Mouse (Mus musculus) left cerebral cortex, adult 2 months (tissue): ENCODE data around the gene Gpr55. TPM values are rescaled to one million over a fixed set of nuclear protein-coding genes. Genes with fewer than 3 reads are reported as not detected.

ENCODE experiments used
- DNase-seq, 2 experiments: peaks; one replicate each; pipeline ENCODE4 v3.0.0; 2021 to 2022; ENCODE audit warnings: low spot score in 2 of 2, mixed read lengths in 1 of 2; ENCODE audit errors: extremely low spot score in 1 of 2
- H3K27ac ChIP-seq: fragments of 200-600 bp; 2 replicates; pipeline ENCODE4 v1.8.1; 2022
- H3K4me3 ChIP-seq: fragments of 200-600 bp; 2 replicates; pipeline ENCODE4 v1.8.1; 2022
- CTCF ChIP-seq: fragments of 200-600 bp; IDR thresholded peaks from 2 replicates; pipeline ENCODE4 v1.8.1; 2022; ENCODE audit warnings: antibody characterized with exemption, mild to moderate bottlenecking, moderate library complexity
- intact Hi-C: fragments of 180-260 bp; cut with DNase I; formaldehyde crosslinking; loops from one replicate; pipeline ENCODE4 v1.15.1; 2025
- total RNA-seq, 2 experiments: library from RNA; stranded (reverse); gene quantifications; 2 replicates each; pipeline ENCODE4 v1.2.3; 2021

Gene Gpr55
- total RNA-seq, 2 experiments from 2014 or later: 0.09 to 0.14 TPM

- no peak for DNase-seq
Measured at GRCm38 (mm10) chr1:85977709-85978108, 16.9 kb upstream of the Gpr55 start.

GRCm38 (mm10) chr1:85973468-85973877 lies 12.7 kb upstream of the Gpr55 start:
- Histone ChIP-seq H3K4me3 (no peak overlapping the region), H3K27ac (no peak overlapping the region)
- DNase-seq: no peak
- TF ChIP-seq CTCF: no peak
- intact Hi-C loops: no loop called here

More at GRCm38 (mm10) chr1:85977709-85978108, 16.9 kb upstream of the Gpr55 start:
- Histone ChIP-seq H3K4me3 (no peak overlapping the region), H3K27ac (no peak overlapping the region)
- intact Hi-C loops: no loop called here
- no peak for TF ChIP-seq CTCF

DNA sequence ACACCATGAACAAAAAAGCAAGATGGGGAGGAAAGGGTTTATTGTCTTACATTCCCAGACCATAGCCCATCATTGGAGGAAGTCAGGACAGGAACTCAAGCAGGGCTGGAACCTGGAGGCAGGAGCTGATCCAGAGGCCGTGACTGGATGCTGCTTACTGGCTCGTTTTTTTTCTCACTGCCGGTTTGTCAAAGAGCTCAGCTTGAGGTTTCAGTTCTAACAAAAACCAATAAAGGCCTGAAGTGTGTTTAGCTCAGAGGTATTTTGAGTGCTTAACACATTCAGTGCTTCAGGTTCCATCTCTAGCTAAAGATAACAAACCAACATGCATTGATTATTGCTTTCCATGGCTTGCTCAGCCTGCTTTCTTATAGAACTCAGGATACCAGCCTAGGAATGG lies 11.5 kb upstream of the Gpr55 start:
- no peak overlapping the region for H3K27ac ChIP-seq
- no peak overlapping the region for H3K4me3 ChIP-seq
- DNase-seq: no peak
- no peak for TF ChIP-seq CTCF
- intact Hi-C loops: no loop called here

DNA sequence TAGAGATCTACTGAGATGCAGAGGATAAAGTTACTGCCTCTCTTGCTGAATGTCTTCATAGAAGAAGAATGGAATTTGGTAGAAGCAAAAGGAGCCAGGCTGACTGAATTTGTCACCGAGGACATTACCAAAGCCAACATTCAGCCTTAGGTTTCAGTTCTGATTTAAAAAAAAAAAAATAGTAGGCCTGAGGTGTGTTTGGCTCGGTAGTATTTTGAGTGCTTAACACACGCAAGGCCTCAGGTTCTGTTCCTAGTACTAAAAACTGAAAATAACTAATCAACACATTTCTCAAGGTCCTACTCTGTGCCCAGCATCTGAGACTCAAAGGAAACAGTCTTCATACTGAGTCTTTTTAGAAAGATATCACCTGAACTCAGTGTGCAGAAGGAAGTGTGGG lies 10.3 kb upstream of the Gpr55 start:
- no peak overlapping the region for H3K27ac ChIP-seq
- intact Hi-C loops: no loop called here
- no peak overlapping the region for H3K4me3 ChIP-seq
- DNase-seq: no peak
- TF ChIP-seq CTCF: no peak

DNA sequence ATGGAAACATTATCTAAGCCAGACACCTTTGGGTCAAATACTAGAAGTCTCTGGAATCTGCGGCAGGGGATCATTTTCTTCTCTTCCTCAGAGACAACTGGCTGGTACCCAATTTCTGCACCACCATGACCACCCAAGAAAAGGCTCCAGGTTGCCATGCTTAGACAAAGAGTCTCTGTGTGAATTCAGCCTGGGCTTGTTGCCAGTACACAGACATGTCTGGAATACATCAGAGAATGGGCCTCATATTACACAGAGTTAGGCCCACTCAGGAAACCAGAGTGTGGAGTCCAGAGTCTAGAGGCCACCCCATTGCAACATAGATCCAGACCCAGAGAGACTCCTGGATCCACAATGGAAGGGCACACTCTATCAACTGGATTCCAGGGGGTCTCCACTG lies 8.7 kb upstream of the Gpr55 start:
- H3K27ac ChIP-seq: no peak overlapping the region

DNA sequence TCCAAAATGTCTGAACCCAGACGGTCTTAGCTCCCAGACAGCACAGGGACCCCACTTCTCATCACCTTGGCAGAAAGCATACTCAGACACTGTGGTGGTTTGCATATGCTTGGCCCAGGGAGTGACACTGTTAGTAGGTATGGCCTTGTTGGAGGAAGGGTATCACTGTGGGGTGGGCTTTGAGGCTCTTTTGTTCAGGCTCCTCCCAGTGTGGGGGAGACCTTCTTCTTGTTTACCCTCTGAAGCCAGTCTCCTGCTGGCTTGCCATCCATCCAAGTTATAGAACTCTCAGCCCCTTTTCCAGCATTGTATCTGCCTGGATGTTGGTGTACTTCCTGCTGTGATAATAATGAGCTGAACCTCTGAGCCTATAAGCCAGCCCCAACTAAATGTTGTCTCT lies 8.3 kb upstream of the Gpr55 start:
- Histone ChIP-seq H3K27ac (no peak overlapping the region), H3K4me3 (no peak overlapping the region)
- intact Hi-C loops: no loop called here
- no peak for TF ChIP-seq CTCF
- no peak for DNase-seq

More for the DNA sequence above, 8.7 kb upstream of the Gpr55 start:
- H3K4me3 ChIP-seq: no peak overlapping the region
- TF ChIP-seq CTCF: no peak
- intact Hi-C loops: no loop called here
- DNase-seq: no peak

- intact Hi-C loops: no loop called here
- peak in 1 of 2 experiments; percentile 30 for DNase-seq
- Histone ChIP-seq H3K4me3 (no peak overlapping the region), H3K27ac (no peak overlapping the region)
- TF ChIP-seq CTCF: no peak
Measured at GRCm38 (mm10) chr1:85965856-85966255, 5.0 kb upstream of the Gpr55 start.

DNA sequence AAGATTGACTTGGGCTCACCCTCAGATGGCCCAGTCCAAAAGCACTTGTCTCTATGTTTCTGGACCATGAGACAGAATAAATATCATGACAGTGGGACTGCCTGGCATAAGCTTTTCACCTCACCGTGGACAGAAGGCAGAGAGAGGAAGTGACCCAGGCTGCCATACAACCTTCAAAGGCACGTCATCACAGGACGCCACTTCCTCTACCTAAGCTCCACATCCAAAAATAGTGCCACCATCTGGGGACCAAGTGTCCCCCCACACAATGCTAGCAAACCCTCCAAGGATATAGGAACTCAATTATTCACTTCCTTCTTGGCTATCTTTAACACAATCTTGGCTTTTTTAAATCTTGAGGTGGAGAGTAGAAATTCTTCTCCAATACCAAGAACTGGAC lies 1.3 kb upstream of the Gpr55 start:
- no peak overlapping the region for H3K27ac ChIP-seq
- no peak for DNase-seq
- no peak for TF ChIP-seq CTCF
- intact Hi-C loops: no loop called here
- H3K4me3 ChIP-seq: no peak overlapping the region

GRCm38 (mm10) chr1:85959889-85960276 lies 924 bp downstream of the Gpr55 start:
- intact Hi-C loops: no loop called here
- TF ChIP-seq CTCF: no peak
- Histone ChIP-seq H3K27ac (no peak overlapping the region), H3K4me3 (no peak overlapping the region)
- DNase-seq: no peak

GRCm38 (mm10) chr1:85959129-85959888 lies 1.5 kb downstream of the Gpr55 start:
- intact Hi-C loops: no loop called here
- no peak for TF ChIP-seq CTCF
- Histone ChIP-seq H3K4me3 (no peak overlapping the region), H3K27ac (peak overlapping the region; percentile 38)
- DNase-seq: no peak

DNA sequence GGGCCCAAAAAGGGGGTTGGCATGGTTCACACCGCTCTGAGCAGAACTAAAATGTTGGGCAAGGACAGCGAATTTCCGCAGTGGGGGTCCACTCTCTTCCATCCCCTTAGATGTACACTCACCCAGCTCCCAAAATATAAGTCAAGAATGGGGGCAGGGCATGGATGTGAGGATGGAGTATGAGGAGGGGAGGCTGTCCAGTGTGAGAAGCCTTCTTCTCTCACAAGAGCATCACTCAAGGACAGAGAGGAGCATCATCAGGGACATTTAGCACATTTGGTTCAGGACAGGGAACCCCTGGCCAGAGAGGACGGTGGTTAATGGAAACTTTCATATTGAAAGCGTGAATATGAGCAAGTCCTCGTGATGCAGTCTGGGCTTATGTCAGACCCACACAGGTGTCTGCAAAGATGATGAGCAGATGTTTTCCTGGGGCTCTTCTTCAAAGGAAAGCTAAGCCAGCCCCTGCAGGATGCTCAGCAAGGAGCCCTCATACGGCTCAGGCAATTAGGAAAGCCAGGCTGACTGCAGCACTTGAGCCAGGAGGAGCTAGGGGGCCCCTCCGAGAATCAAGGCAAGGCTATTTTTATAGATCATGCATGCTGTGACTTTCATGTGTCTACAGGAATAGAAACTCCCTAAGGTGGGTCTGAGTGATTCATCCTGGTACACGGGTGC lies 2.7 kb downstream of the Gpr55 start:
- peak overlapping the region; percentile 38 for H3K27ac ChIP-seq
- H3K4me3 ChIP-seq: no peak overlapping the region
- intact Hi-C loops: no loop called here
- no peak for TF ChIP-seq CTCF
- peak in 1 of 2 experiments; percentile 39 for DNase-seq

- intact Hi-C loops: no loop called here
- Histone ChIP-seq H3K27ac (peak overlapping the region; percentile 38), H3K4me3 (no peak overlapping the region)
- no peak for TF ChIP-seq CTCF
- no peak for DNase-seq
Measured at GRCm38 (mm10) chr1:85957290-85957689, 3.5 kb downstream of the Gpr55 start.

DNA sequence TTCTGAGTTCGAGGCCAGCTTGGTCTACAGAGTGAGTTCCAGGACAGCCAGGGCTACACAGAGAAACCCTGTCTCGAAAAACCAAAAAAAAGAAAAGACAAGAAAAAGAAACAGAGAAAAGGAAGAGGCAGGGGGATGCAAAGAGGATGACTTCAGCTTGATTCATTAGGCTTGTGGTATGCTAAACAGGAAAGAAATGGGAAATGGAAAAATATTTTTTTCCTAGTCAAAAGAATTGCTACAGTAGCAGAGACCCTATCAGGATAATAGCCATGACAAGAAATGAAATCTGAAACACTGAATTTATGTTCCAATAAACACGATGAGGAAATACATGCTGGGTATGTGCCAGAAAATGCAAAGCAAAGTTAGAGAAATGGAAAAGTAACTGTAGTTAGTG lies 5.7 kb downstream of the Gpr55 start:
- Histone ChIP-seq H3K27ac (no peak overlapping the region), H3K4me3 (no peak overlapping the region)
- intact Hi-C loops: no loop called here
- no peak for DNase-seq
- no peak for TF ChIP-seq CTCF
